Mouse (Mus musculus) thymus, adult 2 months (tissue): Measurements from ENCODE around the gene Fgf15.

ENCODE experiments used
- CTCF ChIP-seq: fragments of 200-500 bp; IDR thresholded peaks from 2 replicates; pipeline ENCODE4 v1.5.1; 2012; ENCODE audit warnings: mild to moderate bottlenecking, control low read depth, low read length, moderate library complexity, borderline replicate concordance; ENCODE audit not compliant: control insufficient read depth, poor library complexity, insufficient read depth; ENCODE audit errors: extremely low read depth
- POLR2A ChIP-seq: fragments of 200-500 bp; IDR thresholded peaks from 2 replicates; pipeline ENCODE4 v1.6.1; 2012; ENCODE audit warnings: mild to moderate bottlenecking, low read length, control low read depth, moderate library complexity; ENCODE audit not compliant: control insufficient read depth, poor library complexity, insufficient read depth; ENCODE audit errors: extremely low read depth

- TF ChIP-seq POLR2A = no peak
- peak; percentile 88 for TF ChIP-seq CTCF
These were observed 10.5 kb downstream of the Fgf15 start for GRCm38 (mm10) chr7:144906708-144907397.
